Mouse (Mus musculus) liver, embryonic 11.5 days (tissue): ENCODE results near the gene Acot6. TPM values are rescaled to one million over a fixed set of nuclear protein-coding genes. Genes with fewer than 3 reads are reported as not detected.
A peak's percentile ranks its signal among the peaks of the same experiment; 100 is the strongest.

Experiments used
- ATAC-seq: fragments of 200-750 bp; cut with Nextera tagmentation; replicated peaks from 2 replicates; pipeline ENCODE4 v1.8.0; 2017; ENCODE audit warnings: moderate number of reproducible peaks, mild to moderate bottlenecking, moderate TSS enrichment, moderate library complexity; ENCODE audit not compliant: low FRiP score
- DNase-seq: peaks from one replicate; pipeline ENCODE4 v3.0.0-alpha.2; 2017; ENCODE audit warnings: low spot score
- H3K27ac ChIP-seq: fragments of 300-500 bp; sonication (generic); 2 replicates; pipeline ENCODE4 v1.5.1; 2014; ENCODE audit warnings: mild to moderate bottlenecking, low read depth, low read length, control low read depth
- H3K27me3 ChIP-seq: fragments of 300-500 bp; sonication (generic); replicated peaks from 2 replicates; pipeline ENCODE4 v1.6.1; 2014; ENCODE audit warnings: low read length, mixed read lengths; ENCODE audit not compliant: control insufficient read depth, insufficient read depth
- H3K36me3 ChIP-seq: fragments of 300-500 bp; sonication (generic); 2 replicates; pipeline ENCODE4 v1.6.1; 2014; ENCODE audit warnings: mild to moderate bottlenecking, low read length, moderate library complexity, mixed read lengths; ENCODE audit not compliant: control insufficient read depth, insufficient read depth
- H3K4me1 ChIP-seq: fragments of 300-500 bp; sonication (generic); replicated peaks from 2 replicates; pipeline ENCODE4 v1.6.1; 2014; ENCODE audit warnings: low read length, mixed read lengths; ENCODE audit not compliant: control insufficient read depth, insufficient read depth
- H3K4me2 ChIP-seq: fragments of 300-500 bp; sonication (generic); 2 replicates; pipeline ENCODE4 v1.6.1; 2014; ENCODE audit warnings: mild to moderate bottlenecking, control low read depth, moderate library complexity
- H3K4me3 ChIP-seq: fragments of 300-500 bp; sonication (generic); 2 replicates; pipeline ENCODE4 v1.5.1; 2014; ENCODE audit warnings: low read depth, low read length, control low read depth
- H3K9ac ChIP-seq: fragments of 300-500 bp; sonication (generic); 2 replicates; pipeline ENCODE4 v1.6.1; 2014; ENCODE audit warnings: low read depth, low read length, control low read depth
- H3K9me3 ChIP-seq: fragments of 300-500 bp; sonication (generic); 2 replicates; pipeline ENCODE4 v1.6.1; 2016; ENCODE audit warnings: low read length, inconsistent platforms, mixed read lengths; ENCODE audit not compliant: control insufficient read depth
- WGBS: fragments of 180-500 bp; shearing (Covaris S2); extraction: QIAGEN DNeasy Blood & Tissue Kit; methylation state at CpG from one replicate; pipeline ENCODE4 v1.1.7; 2014; 5-methylcytosine and 5-hydroxymethylcytosine counted together
- polyA plus RNA-seq: library from polyadenylated mRNA; unstranded; fragments of >200 nt; fragmentation: Nextera tagmentation; extraction: Ambion mirVana; gene quantifications from 2 replicates; pipeline ENCODE4 v1.2.1, GENCODE M21; 2014

Acot6 gene
- polyA plus RNA-seq, 1 experiment from 2014 or later, result 1.4 TPM

DNA sequence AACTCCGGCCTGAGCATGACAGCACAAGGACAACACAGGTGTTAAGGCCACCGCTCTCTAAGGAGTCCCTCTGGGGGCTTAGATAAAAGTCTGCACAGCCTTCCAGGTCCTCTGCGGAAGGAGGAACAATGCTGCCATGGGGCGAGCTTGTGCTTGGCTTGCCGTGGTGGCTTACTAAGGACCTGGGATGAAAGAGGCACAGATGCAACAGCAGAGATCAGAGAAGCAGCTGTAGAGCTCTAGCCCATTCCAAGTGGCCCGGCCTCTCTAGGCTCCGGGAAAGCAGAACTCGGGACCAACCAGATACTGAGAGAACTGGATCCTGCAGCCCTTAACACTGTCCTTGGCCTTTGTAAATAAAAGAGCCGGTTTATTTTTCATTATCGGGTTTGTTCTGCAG, 51.5 kb downstream of the Acot6 start:
- Histone ChIP-seq H3K27me3 (no peaks in the 10 kb centered on the region), H3K36me3 (peaks cover 28% of the 10 kb centered on the region), H3K9me3 (no peaks in the 10 kb centered on the region), H3K27ac (peak overlapping the region; percentile 73), H3K4me3 (peak overlapping the region; percentile 18; the same call in 1 of the 2 replicates), H3K4me2 (peak overlapping the region; percentile 53), H3K9ac (peak overlapping the region; percentile 38), H3K4me1 (peaks cover 54% of the 10 kb centered on the region)
- no peak for ATAC-seq
- 71% methylated on average over 10 of the region's 10 CpGs for WGBS
- no peak for DNase-seq

DNA sequence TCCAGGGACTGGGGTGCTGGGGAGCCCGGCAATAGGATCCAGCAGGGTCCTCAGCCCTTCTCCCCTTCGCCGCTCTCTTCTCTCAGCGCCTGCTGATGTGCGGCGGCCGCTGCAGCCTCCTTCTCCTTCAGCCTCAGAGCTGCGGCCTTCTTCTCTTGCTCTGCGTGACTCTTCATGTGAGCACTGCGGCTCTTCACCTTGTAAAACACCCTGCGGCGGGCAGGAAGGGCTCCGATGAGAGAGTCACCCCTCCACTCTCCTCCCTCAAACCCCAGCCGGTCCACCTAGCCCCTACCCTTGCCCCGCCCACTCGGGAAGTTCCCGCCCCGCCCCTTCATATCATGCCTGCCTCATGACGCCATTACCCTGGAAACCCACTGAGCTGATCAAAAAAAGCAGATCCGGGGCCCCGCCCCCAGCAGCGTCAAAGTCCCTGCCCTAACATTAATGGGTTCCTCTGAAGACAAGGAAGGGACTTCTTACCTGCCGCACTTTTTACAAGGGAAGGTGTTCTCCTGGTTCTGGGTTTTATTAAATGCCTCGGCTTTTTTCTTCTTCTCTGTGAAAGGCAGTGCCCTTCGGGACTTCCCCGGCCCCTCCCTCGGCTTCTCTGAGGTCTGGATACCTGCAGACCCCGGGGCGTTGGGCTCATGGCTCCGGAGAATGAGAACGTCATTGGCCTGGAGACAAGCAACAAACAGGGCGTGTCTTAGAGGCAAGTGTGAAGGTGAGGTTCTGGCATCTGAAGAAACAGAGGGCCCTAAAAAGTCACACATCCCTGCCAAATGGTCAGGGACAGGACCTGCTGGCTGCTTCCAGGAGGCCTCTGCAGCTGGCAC, 52.1 kb downstream of the Acot6 start:
- no peak; the same call in 1 of the 2 replicates for ATAC-seq
- DNase-seq, result no peak
- Histone ChIP-seq H3K9me3 (no peaks in the 10 kb centered on the region), H3K4me2 (peak overlapping the region; percentile 53), H3K27me3 (no peaks in the 10 kb centered on the region), H3K9ac (no peak overlapping the region), H3K4me3 (0 out of 2 replicates have a peak overlapping the region, but pooled peaks have one; percentile 18), H3K4me1 (peaks cover 51% of the 10 kb centered on the region), H3K27ac (peak overlapping the region; percentile 73), H3K36me3 (peaks cover 28% of the 10 kb centered on the region)
- 67% methylated on average over 32 of the region's 32 CpGs for WGBS

DNA sequence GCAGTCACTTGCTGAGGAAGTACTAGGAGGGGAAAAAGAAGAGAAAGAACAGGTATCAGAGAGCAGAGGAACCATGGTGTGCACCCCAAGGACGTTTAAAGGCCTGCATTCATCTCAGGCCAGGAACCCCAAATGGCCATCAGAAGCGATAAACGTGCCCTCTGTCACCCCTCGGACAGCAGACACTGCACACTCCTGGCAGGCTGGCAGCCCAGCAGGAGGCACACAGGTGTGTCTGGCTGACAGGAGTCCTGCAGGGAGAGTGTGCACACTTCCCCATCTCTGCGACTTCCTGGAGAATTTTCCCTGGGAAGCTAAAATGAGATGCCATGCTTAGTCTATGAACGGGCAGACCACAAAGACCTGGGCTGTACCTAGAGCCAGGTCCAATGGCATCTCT, 53.0 kb downstream of the Acot6 start:
- Histone ChIP-seq H3K27me3 (no peaks in the 10 kb centered on the region), H3K4me1 (peaks cover 46% of the 10 kb centered on the region), H3K9me3 (no peaks in the 10 kb centered on the region), H3K9ac (no peak overlapping the region), H3K4me3 (no peak overlapping the region), H3K36me3 (peaks cover 36% of the 10 kb centered on the region), H3K4me2 (no peak overlapping the region), H3K27ac (no peak overlapping the region; the same call in 1 of the 2 replicates)
- DNase-seq (no peak), ATAC-seq (no peak)
- 84% methylated on average over 6 of the region's 6 CpGs for WGBS

DNA sequence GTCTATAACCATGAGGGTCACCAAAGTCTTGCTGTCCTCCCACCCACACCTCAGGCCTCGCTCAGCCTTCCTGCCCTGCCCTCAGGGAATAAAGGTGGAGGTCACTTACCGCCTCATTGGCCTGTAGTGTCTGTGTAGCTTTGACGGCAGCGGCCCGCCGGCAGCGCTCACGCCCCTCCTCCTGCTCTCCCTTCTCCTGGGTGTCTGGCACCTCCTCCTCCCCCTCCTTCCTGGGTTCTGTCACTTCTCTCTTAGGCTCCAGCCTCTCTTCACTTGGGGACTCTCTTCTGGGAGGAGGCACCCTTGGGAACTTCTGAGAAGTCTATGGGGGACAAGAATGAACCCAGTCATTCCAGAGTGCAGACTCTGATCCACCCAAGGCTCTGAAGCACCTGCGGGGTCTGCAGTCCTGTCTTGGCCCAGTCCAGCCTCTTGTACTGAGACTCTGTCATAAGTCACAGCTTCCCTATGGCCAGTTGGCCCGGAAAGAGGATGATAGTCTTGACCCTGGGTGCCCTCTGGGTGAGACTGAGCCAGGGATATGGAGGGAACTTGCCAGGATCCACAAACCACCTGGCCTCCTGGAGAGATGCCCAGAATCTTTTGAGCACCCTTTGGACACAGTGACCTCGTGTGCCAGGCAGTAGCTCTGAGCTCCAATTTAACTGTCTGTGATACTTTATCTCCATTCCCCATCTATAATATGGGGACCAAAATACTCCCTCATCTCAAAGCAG, 54.5 kb downstream of the Acot6 start:
- Histone ChIP-seq H3K27me3 (no peaks in the 10 kb centered on the region), H3K4me2 (no peak overlapping the region), H3K4me1 (peaks cover 37% of the 10 kb centered on the region), H3K36me3 (peaks cover 51% of the 10 kb centered on the region), H3K9ac (no peak overlapping the region), H3K27ac (no peak overlapping the region), H3K9me3 (no peaks in the 10 kb centered on the region), H3K4me3 (no peak overlapping the region)
- DNase-seq (no peak), ATAC-seq (no peak)
- WGBS, result 65% methylated on average over 11 of the region's 11 CpGs

DNA sequence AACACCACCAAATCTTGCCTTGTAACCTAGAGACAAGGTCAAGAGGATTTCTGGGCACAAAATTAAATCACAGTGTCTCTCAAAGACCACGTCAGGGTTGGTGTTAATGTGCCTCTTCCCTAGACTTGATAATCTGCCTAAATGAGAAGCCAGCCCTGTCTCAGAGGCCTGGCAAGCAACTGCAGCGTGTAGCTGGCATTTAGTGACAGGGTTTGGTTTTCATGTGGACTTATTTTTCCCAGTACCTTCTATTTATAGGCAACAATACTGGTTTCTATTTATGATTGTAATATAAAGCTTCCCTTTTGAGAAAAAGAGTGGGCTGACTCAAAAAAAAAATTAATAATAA, 55.0 kb downstream of the Acot6 start:
- H3K27me3 ChIP-seq, result no peaks in the 10 kb centered on the region
- no peak overlapping the region for H3K4me2 ChIP-seq
- no peak overlapping the region for H3K4me3 ChIP-seq
- H3K9ac ChIP-seq, result no peak overlapping the region
- H3K27ac ChIP-seq, result no peak overlapping the region
- DNase-seq (no peak), ATAC-seq (no peak)
- H3K9me3 ChIP-seq, result no peaks in the 10 kb centered on the region
- peaks cover 32% of the 10 kb centered on the region for H3K4me1 ChIP-seq
- peaks cover 56% of the 10 kb centered on the region for H3K36me3 ChIP-seq
- 77% methylated on average over 2 of the region's 2 CpGs for WGBS

DNA sequence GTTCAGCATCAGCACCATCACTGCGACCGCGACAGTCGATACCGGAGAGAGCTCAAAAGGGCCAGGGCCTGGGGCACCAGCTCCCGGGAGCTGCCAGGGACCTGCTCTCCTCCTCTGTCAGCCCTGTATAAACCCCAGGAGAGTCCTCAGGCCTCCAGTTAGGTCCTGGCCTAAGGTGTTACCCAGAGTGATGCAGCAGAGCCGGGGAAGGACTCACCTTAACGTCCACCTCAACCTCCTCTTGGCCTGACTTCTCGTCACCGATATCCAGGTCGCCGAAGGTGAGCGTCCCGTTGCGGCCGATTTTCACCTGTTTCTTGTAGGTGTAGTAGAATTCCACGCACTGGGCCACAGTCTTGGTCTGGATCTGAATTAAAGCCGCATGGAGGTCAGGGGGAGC, 55.8 kb downstream of the Acot6 start:
- Histone ChIP-seq H3K36me3 (peaks cover 58% of the 10 kb centered on the region), H3K9ac (no peak overlapping the region), H3K27ac (no peak overlapping the region), H3K4me3 (no peak overlapping the region), H3K27me3 (no peaks in the 10 kb centered on the region), H3K4me1 (peaks cover 29% of the 10 kb centered on the region), H3K4me2 (no peak overlapping the region), H3K9me3 (no peaks in the 10 kb centered on the region)
- ATAC-seq, result no peak
- no peak for DNase-seq
- WGBS, result 93% methylated on average over 18 of the region's 18 CpGs

DNA sequence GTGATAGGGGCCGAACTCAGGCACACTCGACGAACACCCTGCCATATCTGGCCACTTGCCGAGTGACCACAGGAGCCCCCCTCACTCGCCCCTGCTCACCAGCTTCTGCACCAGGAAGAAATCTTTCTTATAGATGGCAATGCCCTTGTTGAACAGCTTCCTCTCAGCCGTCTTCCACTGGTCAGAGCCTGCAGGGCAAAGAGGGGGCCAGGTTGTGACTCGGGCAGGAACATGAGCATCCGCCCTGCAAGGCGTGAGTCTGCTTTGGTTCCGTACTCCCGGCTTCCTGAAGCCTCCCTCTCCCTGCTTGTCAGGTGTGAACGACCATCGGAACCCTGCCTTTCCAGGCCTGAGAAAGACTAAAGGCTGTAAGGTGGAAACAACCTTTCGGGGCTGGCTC, 57.7 kb downstream of the Acot6 start:
- Histone ChIP-seq H3K4me2 (no peak overlapping the region), H3K9me3 (no peaks in the 10 kb centered on the region), H3K27ac (no peak overlapping the region), H3K27me3 (no peaks in the 10 kb centered on the region), H3K9ac (no peak overlapping the region), H3K4me3 (no peak overlapping the region), H3K36me3 (peaks cover 59% of the 10 kb centered on the region), H3K4me1 (peaks cover 21% of the 10 kb centered on the region)
- ATAC-seq (no peak), DNase-seq (no peak)
- 86% methylated on average over 14 of the region's 14 CpGs for WGBS

DNA sequence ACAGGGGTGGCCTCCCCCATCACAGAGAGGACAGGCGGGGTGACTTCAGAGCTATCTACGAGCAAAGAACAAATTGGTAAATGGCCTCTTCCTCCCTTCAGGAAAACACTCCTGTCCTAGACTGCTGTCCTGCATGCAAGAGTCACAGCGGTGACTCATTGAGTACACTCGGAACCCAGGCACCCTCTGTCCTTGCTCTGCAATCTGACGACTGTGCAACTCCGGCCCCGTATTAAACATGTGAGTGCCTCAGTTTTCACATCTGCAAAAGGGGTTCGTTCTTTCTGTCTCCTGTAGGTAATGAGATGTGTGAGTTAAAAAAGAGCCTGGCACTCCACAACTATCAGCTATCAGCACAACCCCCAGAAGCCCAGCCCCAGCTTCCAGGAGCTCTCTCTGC, 60.0 kb downstream of the Acot6 start:
- peaks cover 52% of the 10 kb centered on the region for H3K36me3 ChIP-seq

More for the DNA sequence above, 60.0 kb downstream of the Acot6 start:
- ATAC-seq (no peak), DNase-seq (peak; percentile 30)
- H3K27me3 ChIP-seq, result no peaks in the 10 kb centered on the region
- no peak overlapping the region for H3K4me3 ChIP-seq
- H3K9ac ChIP-seq, result no peak overlapping the region
- H3K27ac ChIP-seq, result no peak overlapping the region
- 93% methylated on average over 8 of the region's 8 CpGs for WGBS
- peaks cover 14% of the 10 kb centered on the region for H3K4me1 ChIP-seq
- no peaks in the 10 kb centered on the region for H3K9me3 ChIP-seq
- no peak overlapping the region for H3K4me2 ChIP-seq
